Mouse (Mus musculus): ENCODE measurements around the gene Chad.

- no peak for TF ChIP-seq CTCF (IDR thresholded peaks at IDR 0.05; ENCODE audit: borderline replicate concordance, control insufficient read depth, extremely low read depth, insufficient read depth, low read length, poor library complexity)
- TF ChIP-seq POLR2A (IDR thresholded peaks at IDR 0.05; ENCODE audit: control insufficient read depth, extremely low read depth, insufficient read depth, low read length, poor library complexity), result no peak
Measured at GRCm38 (mm10) chr11:94615494-94615893, 50.6 kb downstream of the Chad start.

All from thymus, adult 2 months (tissue).